In the genomic region with DNA sequence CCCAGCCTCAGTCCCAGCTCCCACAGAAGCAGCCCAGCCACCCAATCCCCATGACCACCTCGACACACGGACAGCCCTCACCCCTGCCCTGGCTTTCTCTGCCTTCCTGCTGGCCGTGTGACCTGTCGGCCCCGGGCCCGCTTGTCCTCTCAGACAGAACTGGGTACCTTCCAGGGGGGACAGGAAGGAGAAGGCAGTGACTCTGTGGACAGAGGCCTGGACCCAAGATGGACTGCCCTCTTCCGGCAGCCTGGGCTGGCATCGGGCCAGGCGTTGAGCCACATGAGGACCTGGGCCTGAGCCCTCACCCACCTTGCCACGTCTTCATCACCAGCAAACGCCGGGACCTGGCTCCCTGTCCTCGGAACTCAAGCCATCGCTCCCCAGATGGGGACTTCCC, we compare ENCODE assay signal across 12 mouse cellular contexts. TPM values are rescaled to one million over a fixed set of nuclear protein-coding genes. Genes with fewer than 3 reads are reported as not detected.
DNase-seq lines count a peak whose midpoint lies in the region; ATAC-seq and TF ChIP-seq lines count a peak whose summit lies in the region.
"Had no signal": no experiment of that assay in that cellular context is flagged by ENCODE, and none has a peak within 500 bp of the region (broad histone marks: within the 10 kb centered on the region; RNA-seq: fewer than 3 reads in every experiment).

No protein-coding gene starts in this region.

- peaks cover 8% of the 10 kb centered on the region; the same call in 1 of the 2 replicates for H3K4me1 ChIP-seq in lung, adult 2 months (ENCODE audit: control insufficient read depth, insufficient read depth, low read length)

- TF ChIP-seq POLR2A in lung, adult 2 months (IDR thresholded peaks at IDR 0.05; ENCODE audit: borderline replicate concordance, extremely low read depth, low read depth, low read length): no peak

- WGBS in lung, adult 2 months: 58% methylated on average over 14 of the region's 14 CpGs

- DNase-seq in heart, adult 11 months: peak; percentile 96
- no peak for DNase-seq in heart, adult 8-10 months (ENCODE audit: low spot score)
- DNase-seq in lung, adult 2 months: peak; percentile 37
- no peak for DNase-seq in lung, postnatal 10 days
- peak; percentile 58 for DNase-seq in adrenal gland, postnatal 25 days
- DNase-seq in kidney, postnatal 4 days: peak; percentile 53 to 63
- no peak for DNase-seq in layer of hippocampus, postnatal 10 days (ENCODE audit: low spot score in 2 of 2)
- DNase-seq: retina, postnatal 1 day had no signal

- no peak for TF ChIP-seq CTCF in lung, adult 2 months (IDR thresholded peaks at IDR 0.05; ENCODE audit: insufficient read depth, low read length)

- no peak for ATAC-seq in inflammation-experienced regulatory T-cells, adult 6 months

- no peak overlapping the region for H3K4me3 ChIP-seq in lung, adult 2 months (replicated peaks; ENCODE audit: extremely low read depth, low read depth, low read length)
- H3K4me3 ChIP-seq: hindbrain, embryonic 15.5 days; lung, embryonic 15.5 days; stomach, embryonic 15.5 days had no signal

RNA-seq across cellular contexts. Expression of a gene that starts 9.2 kb away (rescaled TPM):
- total RNA-seq in heart, adult 8-10 months (2022): under 1 TPM in 1 of 4 experiments, not detected in 3; 0.44 TPM
- polyA plus RNA-seq in lung, adult 2 months (2012; rRNA removed): 0.29 and 0.40 TPM in 2 replicates
- total RNA-seq in adrenal gland, postnatal 25 days (2021): not detected in 2 replicates
- polyA plus RNA-seq in inflammation-experienced regulatory T-cells, adult 6 months (2017; shearing (Covaris generic)): not detected
- 1 to 10 TPM; 2.4 to 3.6 TPM for total RNA-seq in layer of hippocampus, postnatal 10 days (2021)

RNA-seq across cellular contexts. Expression of a gene that starts 46.0 kb away (rescaled TPM):
- 10 to 100 TPM; 10.8 to 13.5 (median 11.9) TPM for total RNA-seq in heart, adult 8-10 months (2022)
- 59.0 and 62.2 TPM in 2 replicates for polyA plus RNA-seq in lung, adult 2 months (2012; rRNA removed)
- total RNA-seq in adrenal gland, postnatal 25 days (2021): 21.8 and 27.7 TPM in 2 replicates
- polyA plus RNA-seq in inflammation-experienced regulatory T-cells, adult 6 months (2017; shearing (Covaris generic)): 1 to 10 TPM; 7.4 to 8.1 (median 7.6) TPM
- total RNA-seq in layer of hippocampus, postnatal 10 days (2021): 10 to 100 TPM; 21.7 to 24.0 TPM

RNA-seq across cellular contexts. Expression of a gene that starts 50.4 kb away (rescaled TPM):
- total RNA-seq in heart, adult 8-10 months (2022): 1 to 10 TPM in 2 of 4 experiments, under 1 TPM in 2; 0.41 to 3.2 (median 0.94) TPM
- 0.58 and 1.4 TPM in 2 replicates for polyA plus RNA-seq in lung, adult 2 months (2012; rRNA removed)
- 28.2 and 39.3 TPM in 2 replicates for total RNA-seq in adrenal gland, postnatal 25 days (2021)
- polyA plus RNA-seq in inflammation-experienced regulatory T-cells, adult 6 months (2017; shearing (Covaris generic)): 100 to 1,000 TPM in 1 of 3 experiments, 10 to 100 TPM in 2; 34.9 to 332 (median 36.3) TPM
- 10 to 100 TPM; 16.6 to 19.1 TPM for total RNA-seq in layer of hippocampus, postnatal 10 days (2021)

Comparison
In these comparisons a context has a peak if more than half of its experiments do, and no peak if none do; other contexts are left out.
1. DNase-seq: peak in heart, adult 11 months (single experiment), lung, adult 2 months (single experiment), adrenal gland, postnatal 25 days (single experiment) and kidney, postnatal 4 days (2 of 2); none in heart, adult 8-10 months (single experiment), lung, postnatal 10 days (single experiment) and layer of hippocampus, postnatal 10 days (0 of 2).